Mouse (Mus musculus) stomach, embryonic 14.5 days (tissue): ENCODE measurements around the gene Sfxn5. TPM values are rescaled to one million over a fixed set of nuclear protein-coding genes. Genes with fewer than 3 reads are reported as not detected.

Experiments
- ATAC-seq: fragments of 200-750 bp; cut with Nextera tagmentation; 2 replicates; pipeline ENCODE4 v1.8.0; 2017; ENCODE audit warnings: low read depth, moderate TSS enrichment; ENCODE audit not compliant: insufficient number of reproducible peaks, insufficient read depth, low FRiP score
- H3K27ac ChIP-seq: fragments of 300-500 bp; sonication (generic); 2 replicates; pipeline ENCODE4 v1.5.1; 2014; ENCODE audit warnings: mild to moderate bottlenecking, low read length, moderate library complexity, mixed read lengths
- H3K27me3 ChIP-seq: fragments of 300-500 bp; sonication (generic); 2 replicates; pipeline ENCODE4 v1.6.1; 2014; ENCODE audit warnings: low read length, control low read depth, mixed read lengths; ENCODE audit not compliant: control insufficient read depth, insufficient read depth
- H3K36me3 ChIP-seq: fragments of 300-500 bp; sonication (generic); 2 replicates; pipeline ENCODE4 v1.6.1; 2014; ENCODE audit warnings: mild to moderate bottlenecking, control low read depth, low read length, moderate library complexity, mixed read lengths; ENCODE audit not compliant: control insufficient read depth, insufficient read depth
- H3K4me1 ChIP-seq: fragments of 300-500 bp; sonication (generic); 2 replicates; pipeline ENCODE4 v1.6.1; 2014; ENCODE audit warnings: low read length, control low read depth, mixed read lengths; ENCODE audit not compliant: control insufficient read depth, insufficient read depth
- H3K4me2 ChIP-seq: fragments of 300-500 bp; sonication (generic); replicated peaks from 2 replicates; pipeline ENCODE4 v1.6.1; 2014; ENCODE audit warnings: low read depth, low read length, control low read depth
- H3K4me3 ChIP-seq: fragments of 300-500 bp; sonication (generic); 2 replicates; pipeline ENCODE4 v1.5.1; 2014; ENCODE audit warnings: low read depth, low read length, control low read depth
- H3K9ac ChIP-seq: fragments of 300-500 bp; sonication (generic); replicated peaks from 2 replicates; pipeline ENCODE4 v1.6.1; 2014; ENCODE audit warnings: low read depth, mild to moderate bottlenecking, control low read depth, low read length, moderate library complexity, mixed read lengths
- H3K9me3 ChIP-seq: fragments of 300-500 bp; sonication (generic); 2 replicates; pipeline ENCODE4 v1.6.1; 2016; ENCODE audit warnings: low read depth, low read length, control low read depth; ENCODE audit not compliant: control insufficient read depth
- WGBS: fragments of 180-500 bp; shearing (Covaris S2); extraction: QIAGEN DNeasy Blood & Tissue Kit; methylation state at CpG from one replicate; pipeline ENCODE4 v1.1.7; 2014; 5-methylcytosine and 5-hydroxymethylcytosine counted together
- polyA plus RNA-seq: library from polyadenylated mRNA; unstranded; fragments of >200 nt; fragmentation: Nextera tagmentation; extraction: Ambion mirVana; gene quantifications from 2 replicates; pipeline ENCODE4 v1.2.1, GENCODE M21; 2014

Sfxn5 gene
- polyA plus RNA-seq, 1 experiment from 2014 or later, result 13.0 TPM

DNA sequence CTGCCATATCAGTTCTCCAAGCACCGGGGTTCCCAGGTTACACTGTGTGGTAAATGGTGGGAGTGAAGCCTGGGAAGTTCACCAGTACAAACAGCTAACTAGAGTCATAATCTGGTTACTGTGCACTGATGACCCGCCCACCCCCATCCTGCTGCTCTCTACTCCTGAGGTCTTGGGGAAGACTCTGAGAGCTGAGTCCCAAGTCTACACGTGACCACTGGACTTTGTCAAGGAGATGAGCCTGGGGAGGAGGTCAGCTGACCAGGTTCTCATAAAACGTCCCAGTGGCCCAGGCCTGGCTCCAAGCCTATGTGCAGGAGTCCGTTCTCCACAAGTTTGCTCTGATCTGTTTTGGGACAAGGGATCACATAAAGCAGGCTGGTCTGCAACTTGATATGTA lies 27.1 kb upstream of the Sfxn5 start:
- Histone ChIP-seq H3K27me3 (no peaks in the 10 kb centered on the region), H3K36me3 (no peaks in the 10 kb centered on the region), H3K9ac (no peak overlapping the region), H3K4me2 (no peak overlapping the region), H3K9me3 (no peaks in the 10 kb centered on the region), H3K4me1 (no peaks in the 10 kb centered on the region), H3K4me3 (no peak overlapping the region), H3K27ac (no peak overlapping the region)
- 82% methylated on average over 5 of the region's 5 CpGs for WGBS
- peak; percentile 14; the same call in 1 of the 2 replicates for ATAC-seq

- Histone ChIP-seq H3K4me3 (no peak overlapping the region), H3K4me2 (no peak overlapping the region), H3K4me1 (no peaks in the 10 kb centered on the region), H3K9ac (no peak overlapping the region), H3K27me3 (no peaks in the 10 kb centered on the region), H3K36me3 (no peaks in the 10 kb centered on the region), H3K9me3 (no peaks in the 10 kb centered on the region), H3K27ac (no peak overlapping the region)
- ATAC-seq, result no peak
- WGBS, result 86% methylated on average over 1 of the region's 1 CpGs
These were observed 25.7 kb upstream of the Sfxn5 start for GRCm38 (mm10) chr6:85358877-85359276.

GRCm38 (mm10) chr6:85356682-85357465 lies 23.7 kb upstream of the Sfxn5 start:
- Histone ChIP-seq H3K27me3 (no peaks in the 10 kb centered on the region), H3K27ac (peak overlapping the region; percentile 21; the same call in 1 of the 2 replicates), H3K36me3 (no peaks in the 10 kb centered on the region), H3K9ac (no peak overlapping the region), H3K4me2 (no peak overlapping the region), H3K4me1 (no peaks in the 10 kb centered on the region), H3K4me3 (no peak overlapping the region), H3K9me3 (no peaks in the 10 kb centered on the region)
- WGBS, result 61% methylated on average over 4 of the region's 4 CpGs
- no peak for ATAC-seq

- H3K4me2 ChIP-seq, result no peak overlapping the region
- no peaks in the 10 kb centered on the region for H3K4me1 ChIP-seq
- H3K27me3 ChIP-seq, result no peaks in the 10 kb centered on the region
- no peak overlapping the region for H3K9ac ChIP-seq
- WGBS, result 98% methylated on average over 2 of the region's 2 CpGs
- no peak overlapping the region for H3K27ac ChIP-seq
- ATAC-seq, result no peak
- no peaks in the 10 kb centered on the region for H3K9me3 ChIP-seq
- no peaks in the 10 kb centered on the region for H3K36me3 ChIP-seq
- H3K4me3 ChIP-seq, result no peak overlapping the region
These were observed 22.5 kb upstream of the Sfxn5 start for GRCm38 (mm10) chr6:85355753-85356152.

GRCm38 (mm10) chr6:85354709-85355108 lies 21.5 kb upstream of the Sfxn5 start:
- WGBS, result 75% methylated on average over 6 of the region's 6 CpGs
- Histone ChIP-seq H3K4me1 (no peaks in the 10 kb centered on the region), H3K4me3 (no peak overlapping the region), H3K4me2 (no peak overlapping the region), H3K27me3 (no peaks in the 10 kb centered on the region), H3K36me3 (no peaks in the 10 kb centered on the region), H3K9me3 (no peaks in the 10 kb centered on the region), H3K27ac (no peak overlapping the region), H3K9ac (no peak overlapping the region)
- ATAC-seq, result no peak

GRCm38 (mm10) chr6:85353706-85354105 lies 20.5 kb upstream of the Sfxn5 start:
- H3K4me1 ChIP-seq, result no peaks in the 10 kb centered on the region
- ATAC-seq, result no peak
- no peak overlapping the region for H3K4me3 ChIP-seq
- H3K27ac ChIP-seq, result no peak overlapping the region
- no peaks in the 10 kb centered on the region for H3K36me3 ChIP-seq
- H3K27me3 ChIP-seq, result no peaks in the 10 kb centered on the region
- H3K9me3 ChIP-seq, result no peaks in the 10 kb centered on the region
- no peak overlapping the region for H3K4me2 ChIP-seq
- 66% methylated on average over 3 of the region's 3 CpGs for WGBS
- H3K9ac ChIP-seq, result no peak overlapping the region

DNA sequence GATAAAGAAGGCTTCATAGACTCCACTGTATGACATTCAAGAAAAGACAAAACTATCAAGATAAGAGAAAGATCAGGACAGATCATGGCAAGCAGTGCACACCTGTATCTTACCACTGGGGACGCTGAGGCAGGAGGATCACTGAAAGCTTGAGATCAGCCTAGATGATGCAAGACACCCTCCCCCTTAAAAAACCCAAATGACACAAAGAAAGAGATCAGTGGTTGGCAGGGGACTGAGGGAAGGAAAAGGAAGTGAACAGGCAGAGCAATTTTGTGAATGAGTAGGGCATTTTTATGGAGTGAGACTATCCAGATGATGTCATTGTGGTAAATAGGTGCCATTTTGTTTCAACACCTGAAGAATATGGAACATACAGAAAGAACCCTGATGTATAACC lies 16.9 kb upstream of the Sfxn5 start:
- Histone ChIP-seq H3K36me3 (peaks cover 7% of the 10 kb centered on the region), H3K27ac (no peak overlapping the region), H3K9me3 (no peaks in the 10 kb centered on the region), H3K4me1 (no peaks in the 10 kb centered on the region), H3K9ac (no peak overlapping the region), H3K4me3 (no peak overlapping the region), H3K27me3 (no peaks in the 10 kb centered on the region), H3K4me2 (no peak overlapping the region)
- ATAC-seq, result no peak
- 83% methylated on average over 1 of the region's 1 CpGs for WGBS

DNA sequence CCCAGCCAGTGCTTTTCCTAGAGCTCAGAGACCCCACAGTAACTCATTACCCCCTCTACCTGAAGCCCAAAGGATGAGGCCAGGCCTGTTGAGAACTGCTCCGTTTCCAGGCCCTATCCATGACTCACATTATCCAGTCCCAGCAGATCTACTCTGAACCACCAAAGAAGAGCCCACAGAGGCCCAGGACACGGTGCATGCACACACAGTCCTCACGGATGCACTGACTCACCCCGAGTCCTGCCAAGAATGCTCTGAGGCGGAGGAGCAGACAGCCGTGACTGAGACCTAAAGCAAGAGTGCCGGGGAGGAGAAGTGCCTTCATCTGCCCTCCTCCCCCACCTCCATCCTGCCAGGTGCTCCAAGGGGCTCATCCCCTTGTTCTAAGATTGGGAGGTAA lies 16.0 kb upstream of the Sfxn5 start:
- no peaks in the 10 kb centered on the region for H3K9me3 ChIP-seq
- no peaks in the 10 kb centered on the region for H3K4me1 ChIP-seq
- no peak overlapping the region for H3K9ac ChIP-seq
- H3K4me3 ChIP-seq, result no peak overlapping the region
- no peak for ATAC-seq
- H3K36me3 ChIP-seq, result peaks cover 7% of the 10 kb centered on the region
- no peaks in the 10 kb centered on the region for H3K27me3 ChIP-seq
- no peak overlapping the region for H3K27ac ChIP-seq
- H3K4me2 ChIP-seq, result no peak overlapping the region
- WGBS, result 72% methylated on average over 7 of the region's 7 CpGs

DNA sequence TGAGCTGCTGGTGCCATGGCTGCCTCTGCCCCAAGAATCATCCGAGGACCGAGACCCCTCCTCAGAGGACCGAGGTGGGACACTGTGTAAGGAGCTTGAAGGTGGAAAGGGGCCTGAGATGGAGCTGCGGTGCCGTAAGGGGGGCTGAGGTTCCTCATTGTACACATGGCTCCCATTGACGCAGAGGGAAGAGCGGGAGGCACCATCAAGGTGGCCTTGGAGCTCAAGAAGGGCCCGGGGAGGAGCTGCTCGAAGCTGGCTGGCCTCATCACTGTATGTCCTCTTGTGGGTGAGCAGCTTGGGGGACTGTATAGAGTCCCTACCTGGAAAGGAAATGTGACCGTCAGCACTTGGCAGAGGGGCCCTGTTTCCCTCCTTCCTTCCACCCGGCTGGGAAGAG lies 14.9 kb upstream of the Sfxn5 start:
- H3K9me3 ChIP-seq, result no peaks in the 10 kb centered on the region
- H3K4me1 ChIP-seq, result no peaks in the 10 kb centered on the region
- WGBS, result 90% methylated on average over 11 of the region's 11 CpGs
- no peaks in the 10 kb centered on the region for H3K27me3 ChIP-seq
- H3K27ac ChIP-seq, result no peak overlapping the region
- no peak for ATAC-seq
- no peak overlapping the region for H3K9ac ChIP-seq
- H3K4me3 ChIP-seq, result no peak overlapping the region
- no peak overlapping the region for H3K4me2 ChIP-seq
- peaks cover 7% of the 10 kb centered on the region for H3K36me3 ChIP-seq
